Mouse (Mus musculus) bone marrow, adult 2 months (tissue): ENCODE measurements around the gene Upf2. TPM values are rescaled to one million over a fixed set of nuclear protein-coding genes. Genes with fewer than 3 reads are reported as not detected.

Experiments used
- H3K27ac ChIP-seq: fragments of 200-500 bp; 2 replicates; pipeline ENCODE4 v1.5.1; 2012; ENCODE audit warnings: low read depth, mild to moderate bottlenecking, control low read depth, inconsistent platforms, low read length; ENCODE audit not compliant: control insufficient read depth, poor library complexity, insufficient read depth
- H3K4me1 ChIP-seq: fragments of 200-500 bp; 2 replicates; pipeline ENCODE4 v1.6.1; 2011; ENCODE audit warnings: low read length; ENCODE audit not compliant: control insufficient read depth, insufficient read depth
- H3K4me3 ChIP-seq: fragments of 200-500 bp; replicated peaks from 2 replicates; pipeline ENCODE3; 2011; ENCODE audit warnings: mild to moderate bottlenecking, low read depth, low read length, control low read depth; ENCODE audit not compliant: control insufficient read depth
- CTCF ChIP-seq: fragments of 200-500 bp; IDR thresholded peaks from 2 replicates; pipeline ENCODE4 v1.5.1; 2011; ENCODE audit warnings: low read length, control low read depth; ENCODE audit not compliant: control insufficient read depth, insufficient read depth
- POLR2A ChIP-seq: fragments of 200-500 bp; IDR thresholded peaks from 2 replicates; pipeline ENCODE4 v1.6.1; 2011; ENCODE audit warnings: low read depth, mild to moderate bottlenecking, control low read depth, low read length, borderline replicate concordance; ENCODE audit not compliant: control insufficient read depth
- WGBS: fragments of 180-500 bp; shearing (Covaris S2); methylation state at CpG from one replicate; pipeline ENCODE4 v1.1.7; 2018; 5-methylcytosine and 5-hydroxymethylcytosine counted together
- polyA plus RNA-seq: library from polyadenylated mRNA; stranded (reverse); fragments of >200 nt; gene quantifications from 2 replicates; pipeline ENCODE4 v1.2.4, GENCODE M21; 2011; ENCODE audit warnings: low replicate concordance; ENCODE audit not compliant: missing spikeins, insufficient read depth, insufficient read length

The Upf2 gene
- polyA plus RNA-seq, 1 experiment, result 20.0 TPM

DNA sequence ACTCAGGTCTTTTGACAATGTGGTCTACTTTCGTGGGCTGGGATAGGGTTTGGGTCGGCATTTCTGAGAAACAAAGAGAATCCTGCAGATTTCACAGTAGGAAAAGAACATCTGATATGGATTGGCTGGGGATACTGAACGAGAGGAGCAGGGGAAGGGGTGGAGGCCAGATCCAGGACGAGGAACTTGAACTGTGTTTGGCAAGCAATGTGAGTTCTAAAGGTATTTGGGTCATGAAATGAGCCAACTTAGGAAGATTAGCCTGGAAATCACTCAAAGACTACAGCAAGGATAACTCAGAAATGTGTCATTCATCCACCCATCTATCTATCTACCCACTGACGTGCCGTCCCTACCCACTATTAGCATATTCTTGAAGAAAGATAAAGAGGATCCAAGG lies 116.1 kb downstream of the Upf2 start:
- TF ChIP-seq POLR2A (no peak), CTCF (no peak)
- Histone ChIP-seq H3K4me3 (no peak overlapping the region), H3K27ac (no peak overlapping the region), H3K4me1 (peaks cover 1% of the 10 kb centered on the region; the same call in 1 of the 2 replicates)
- 85% methylated on average over 6 of the region's 6 CpGs for WGBS

DNA sequence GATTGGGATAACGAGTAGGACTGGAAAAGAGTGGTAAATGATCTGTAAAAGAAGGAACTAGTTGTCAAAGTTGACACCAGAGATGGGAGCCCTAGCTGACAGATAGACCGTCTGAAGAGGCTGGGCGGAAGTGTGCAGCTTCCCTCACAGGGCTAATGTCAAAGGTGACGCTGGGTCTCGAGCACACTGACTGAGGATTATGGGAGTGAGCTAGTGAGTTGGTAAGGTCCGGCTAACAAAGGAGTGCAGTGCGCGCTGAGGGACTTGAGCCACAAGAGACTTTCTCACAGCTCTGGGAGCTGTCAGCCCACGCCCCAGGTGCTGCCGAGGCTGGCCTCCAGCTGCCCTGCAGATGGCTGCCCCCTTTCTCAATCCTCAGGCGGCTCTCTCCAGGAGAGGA lies 119.7 kb downstream of the Upf2 start:
- Histone ChIP-seq H3K27ac (no peak overlapping the region), H3K4me1 (peaks cover 1% of the 10 kb centered on the region; the same call in 1 of the 2 replicates), H3K4me3 (no peak overlapping the region)
- 61% methylated on average over 11 of the region's 11 CpGs for WGBS
- TF ChIP-seq CTCF, result no peak
- TF ChIP-seq POLR2A, result no peak

DNA sequence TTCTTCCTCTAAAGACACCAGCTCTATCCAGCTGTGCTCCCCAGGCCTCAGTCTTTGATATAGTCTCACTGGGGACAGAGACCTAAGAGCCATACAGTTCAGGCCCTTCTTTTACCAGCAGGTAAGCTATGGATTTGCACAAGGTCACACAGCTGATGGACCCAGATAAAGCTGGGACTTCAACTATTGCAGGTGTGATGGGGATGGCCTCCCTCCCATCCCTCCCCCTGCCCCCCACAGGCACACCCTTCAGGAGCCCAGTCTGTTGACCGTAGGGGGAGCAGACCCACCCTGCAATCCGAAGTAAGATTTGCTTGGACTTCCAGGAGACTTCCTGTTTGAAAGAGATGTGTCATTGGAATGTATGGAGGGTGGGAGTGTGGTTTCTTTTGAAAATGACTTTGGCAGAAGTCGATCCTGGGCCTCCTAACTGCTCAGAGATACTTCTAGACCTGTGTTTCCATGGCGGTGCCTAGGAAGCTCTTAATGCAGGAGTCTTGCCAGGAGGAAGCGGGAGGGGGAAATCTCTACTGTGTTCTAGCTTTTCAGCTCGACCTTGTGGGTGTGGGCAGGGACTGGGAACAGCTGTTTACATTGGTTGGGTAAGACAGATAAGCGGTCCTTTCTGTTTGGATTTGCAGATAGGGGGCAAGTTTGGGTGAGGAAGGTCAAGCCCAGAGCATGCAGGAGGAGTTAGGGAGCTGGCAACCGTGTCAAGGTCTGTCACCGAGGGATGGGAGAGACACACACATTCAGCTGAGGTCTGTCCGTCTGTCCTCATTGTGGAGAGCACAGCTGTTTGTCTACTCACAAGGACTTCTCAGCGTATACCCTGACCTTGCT lies 120.5 kb downstream of the Upf2 start:
- Histone ChIP-seq H3K4me3 (no peak overlapping the region), H3K4me1 (peaks cover 1% of the 10 kb centered on the region; the same call in 1 of the 2 replicates), H3K27ac (no peak overlapping the region)
- WGBS, result 51% methylated on average over 11 of the region's 11 CpGs
- TF ChIP-seq CTCF (no peak), POLR2A (no peak)

DNA sequence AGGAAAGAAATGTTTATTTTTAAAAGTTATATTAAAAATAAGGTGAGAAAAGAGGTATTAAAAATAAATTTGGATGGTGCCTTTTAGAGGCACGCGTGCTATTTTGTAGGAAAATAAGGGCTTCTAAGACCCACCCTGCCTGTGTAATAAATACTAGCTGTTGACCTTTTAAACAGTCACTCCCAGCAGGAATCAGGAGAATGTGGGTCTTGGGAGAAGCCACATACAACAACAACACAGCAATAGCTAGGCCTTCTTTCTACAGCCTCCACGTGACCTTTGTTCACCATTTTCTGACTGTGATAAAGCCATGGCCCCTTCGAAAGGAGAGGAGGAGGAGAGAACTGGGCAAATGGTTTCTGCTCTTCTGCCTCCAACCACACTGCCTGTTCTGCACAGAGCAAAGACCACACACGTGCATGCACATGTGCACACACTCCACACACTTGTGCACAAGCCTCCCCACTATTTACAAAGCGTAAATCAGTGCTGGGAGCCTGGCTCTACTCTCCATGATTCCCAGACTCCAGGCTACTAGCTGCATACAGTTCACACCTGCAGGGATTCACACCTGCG lies 121.5 kb downstream of the Upf2 start:
- Histone ChIP-seq H3K4me1 (peaks cover 1% of the 10 kb centered on the region; the same call in 1 of the 2 replicates), H3K4me3 (no peak overlapping the region), H3K27ac (no peak overlapping the region)
- 84% methylated on average over 7 of the region's 7 CpGs for WGBS
- no peak for TF ChIP-seq POLR2A
- TF ChIP-seq CTCF, result no peak

DNA sequence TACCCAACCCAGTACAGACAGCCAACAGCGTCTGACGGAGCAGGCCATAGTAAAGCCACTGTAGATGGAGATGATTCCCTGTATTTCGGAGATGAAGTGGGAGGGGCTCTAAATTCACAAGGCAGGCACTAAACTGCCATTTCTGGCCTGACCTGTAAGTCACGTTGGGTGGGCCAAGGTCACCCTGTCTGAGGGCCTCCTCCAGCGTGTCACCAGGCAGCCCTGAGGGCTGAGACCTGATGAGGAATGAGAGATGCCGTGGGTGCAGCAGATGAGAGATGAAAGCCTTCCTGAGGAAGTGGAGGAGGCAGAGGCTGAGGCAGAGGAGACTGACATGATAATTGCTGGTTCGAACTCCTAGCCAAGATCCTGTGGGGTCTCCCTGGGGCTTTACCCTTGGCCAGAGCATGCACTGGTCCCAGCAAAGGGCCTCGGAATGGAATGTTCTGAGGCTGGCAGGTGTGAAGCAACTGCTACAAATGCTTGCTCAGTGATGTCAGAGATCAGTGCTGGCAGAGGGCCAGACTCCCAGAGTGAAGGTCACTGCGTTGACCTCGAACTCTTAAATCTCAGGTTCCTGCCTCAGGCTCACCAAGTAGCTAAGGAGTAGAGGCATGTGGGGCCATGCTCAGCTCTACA lies 123.7 kb downstream of the Upf2 start:
- Histone ChIP-seq H3K4me1 (peaks cover 1% of the 10 kb centered on the region; the same call in 1 of the 2 replicates), H3K4me3 (no peak overlapping the region), H3K27ac (no peak overlapping the region)
- 76% methylated on average over 10 of the region's 10 CpGs for WGBS
- TF ChIP-seq POLR2A, result no peak
- no peak for TF ChIP-seq CTCF

DNA sequence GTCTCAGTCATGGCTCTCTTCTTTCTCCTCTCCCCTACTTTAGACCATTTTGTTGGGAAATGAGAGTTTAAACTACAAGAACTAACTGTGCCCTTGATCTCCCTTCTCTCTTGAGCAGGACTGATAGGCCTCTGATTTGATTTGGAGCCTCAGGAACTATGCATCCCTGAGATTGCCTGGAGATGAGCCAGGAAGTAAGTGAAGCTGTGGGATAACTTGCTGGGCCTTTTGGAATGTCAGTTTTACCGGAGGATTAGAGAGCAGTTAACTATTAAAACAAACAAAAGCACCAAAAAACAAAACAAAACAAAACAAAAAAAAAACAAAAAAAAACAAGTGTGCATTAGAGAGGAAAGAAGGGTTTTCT lies 124.2 kb downstream of the Upf2 start:
- no peak for TF ChIP-seq POLR2A
- no peak for TF ChIP-seq CTCF

DNA sequence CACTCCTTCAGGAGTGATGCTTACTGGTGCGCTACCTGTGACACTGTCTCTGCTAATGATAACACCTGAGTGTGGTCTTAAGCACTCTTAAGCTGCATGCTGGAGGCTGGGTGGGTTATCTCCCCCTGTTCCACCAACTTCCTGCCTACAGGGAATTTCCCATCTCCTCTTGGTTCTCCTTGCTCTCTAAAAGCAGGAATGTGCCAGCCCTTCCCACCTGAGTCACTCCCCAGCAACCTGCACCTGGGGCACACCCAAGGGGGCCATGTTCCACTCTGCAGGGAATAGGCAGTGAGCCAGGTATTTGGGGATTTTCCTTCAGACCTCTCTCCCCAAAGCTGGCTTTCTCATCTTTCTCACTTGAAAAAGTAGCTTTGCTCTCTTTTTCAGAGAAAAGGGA lies 128.8 kb downstream of the Upf2 start:
- TF ChIP-seq POLR2A (no peak), CTCF (no peak)

More for the DNA sequence above, 124.2 kb downstream of the Upf2 start:
- Histone ChIP-seq H3K4me1 (peaks cover 1% of the 10 kb centered on the region; the same call in 1 of the 2 replicates), H3K27ac (no peak overlapping the region), H3K4me3 (no peak overlapping the region)
- WGBS, result 79% methylated on average over 1 of the region's 1 CpGs

DNA sequence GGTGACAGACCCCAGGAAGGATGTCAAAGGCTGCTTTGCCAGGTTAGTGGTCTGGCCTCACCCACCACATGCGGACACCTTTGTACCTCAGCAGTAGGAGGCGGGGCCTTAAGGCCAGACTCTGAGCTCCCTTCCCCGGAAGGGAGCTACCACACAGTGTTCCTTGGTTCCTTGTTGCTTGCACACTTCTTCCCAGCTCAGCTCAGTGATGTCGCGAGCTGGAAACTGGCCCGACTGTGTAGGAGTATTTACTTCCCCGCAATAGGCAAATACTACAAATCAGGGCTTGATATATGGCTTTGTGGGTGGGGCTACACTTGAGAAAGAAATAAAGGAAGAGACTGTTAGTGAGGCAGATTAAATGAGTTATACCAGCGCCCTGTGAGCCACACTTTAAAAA lies 129.8 kb downstream of the Upf2 start:
- no peaks in the 10 kb centered on the region; the same call in 1 of the 2 replicates for H3K4me1 ChIP-seq
- WGBS, result 21% methylated on average over 8 of the region's 8 CpGs

More for the DNA sequence above, 128.8 kb downstream of the Upf2 start:
- no peak overlapping the region for H3K27ac ChIP-seq
- H3K4me1 ChIP-seq, result no peaks in the 10 kb centered on the region
- H3K4me3 ChIP-seq, result no peak overlapping the region
- 92% methylated on average over 1 of the region's 1 CpGs for WGBS

DNA sequence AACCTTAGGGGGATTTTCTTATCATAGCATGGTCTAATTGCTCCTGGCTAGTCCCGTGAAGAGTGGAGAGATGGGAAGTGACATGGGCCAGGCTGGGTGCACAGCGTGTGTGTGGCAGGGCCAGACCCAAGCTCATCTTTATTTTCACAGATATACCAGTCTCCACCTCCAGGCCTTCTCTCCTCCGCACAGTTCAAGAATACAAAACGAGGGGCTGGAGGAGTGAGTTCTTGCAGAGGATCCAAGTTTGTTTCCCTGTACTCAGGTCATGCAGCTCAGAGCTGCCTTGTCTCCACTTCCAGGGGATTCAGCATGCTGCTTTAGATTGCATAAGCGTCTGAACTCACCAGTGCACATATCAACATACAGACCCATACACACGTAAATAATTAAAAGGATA lies 131.3 kb downstream of the Upf2 start:
- 79% methylated on average over 6 of the region's 6 CpGs for WGBS
- no peak overlapping the region for H3K27ac ChIP-seq
- TF ChIP-seq CTCF (no peak), POLR2A (no peak)
- H3K4me3 ChIP-seq, result no peak overlapping the region
- no peaks in the 10 kb centered on the region; the same call in 1 of the 2 replicates for H3K4me1 ChIP-seq

More for the DNA sequence above, 129.8 kb downstream of the Upf2 start:
- no peak overlapping the region for H3K4me3 ChIP-seq
- no peak overlapping the region for H3K27ac ChIP-seq
- no peak for TF ChIP-seq POLR2A
